8 mouse cellular contexts compared by ENCODE assay signal in the genomic region with DNA sequence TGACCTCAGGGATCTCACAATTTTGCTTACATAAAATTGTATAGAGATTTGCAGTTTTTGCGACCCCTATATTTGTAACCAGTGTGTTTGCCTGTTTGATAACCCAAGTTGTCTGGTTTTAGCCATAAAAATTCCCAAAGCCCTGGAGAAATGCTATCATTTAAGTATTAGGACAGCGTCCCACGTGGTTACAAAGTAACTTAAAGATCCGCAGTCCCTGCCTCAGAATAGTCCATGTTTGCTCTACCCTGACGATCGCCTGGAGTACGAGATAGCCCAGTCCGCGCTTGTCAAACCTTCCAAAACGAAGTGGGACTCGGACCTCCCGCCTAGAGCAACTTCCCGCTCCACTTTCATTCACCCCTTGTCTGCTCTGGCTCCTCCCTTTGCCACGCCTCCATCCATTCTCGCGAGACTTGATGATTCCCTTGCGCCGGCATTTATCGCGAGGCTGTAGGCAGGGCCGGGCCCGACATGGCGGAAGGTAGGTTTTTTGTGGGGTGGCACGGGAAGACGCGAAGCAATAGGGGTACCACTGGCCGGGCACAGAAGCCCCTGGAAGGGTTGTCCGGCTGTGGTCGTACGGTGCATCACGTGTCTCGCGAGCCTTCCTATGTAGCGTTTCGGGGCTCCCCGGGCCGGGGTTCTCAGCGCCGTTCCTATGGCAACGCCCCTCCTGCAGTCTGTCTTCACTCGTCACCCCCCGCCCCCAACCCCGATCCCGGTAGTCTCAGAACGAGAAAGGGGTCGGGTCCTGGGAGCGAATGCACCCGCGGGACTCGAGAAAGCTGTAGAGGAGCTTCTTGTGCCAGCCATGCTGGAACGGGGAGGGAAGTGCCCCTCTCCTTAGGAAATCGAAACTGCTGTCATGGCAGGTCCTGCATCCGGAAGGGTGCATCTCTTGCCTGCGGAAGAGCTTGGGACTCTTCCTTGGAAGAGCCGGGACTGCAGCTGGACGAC. TPM values are rescaled to one million over a fixed set of nuclear protein-coding genes. Genes with fewer than 3 reads are reported as not detected.
DNase-seq lines count a peak whose midpoint lies in the region; ATAC-seq and TF ChIP-seq lines count a peak whose summit lies in the region.

A gene (plus strand): TSS at position 456 of the 960 bp plus-strand sequence.

- peak within 1 kb of the TSS; percentile 83 for H3K9ac ChIP-seq in kidney, embryonic 14.5 days (ENCODE audit: low read depth, low read length)
- H3K9ac ChIP-seq in limb, embryonic 15.5 days = peak within 1 kb of the TSS; percentile 60

- H3K36me3 ChIP-seq in kidney, embryonic 14.5 days (ENCODE audit: control insufficient read depth, insufficient read depth, low read length) = peaks cover 1% of the 10 kb centered on the region; the same call in 1 of the 2 replicates
- H3K36me3 ChIP-seq in limb, embryonic 15.5 days = no peaks in the 10 kb centered on the region

- H3K4me1 ChIP-seq in bone marrow macrophage, adult 2 months (ENCODE audit: control insufficient read depth, insufficient read depth, low read length) = peaks cover 27% of the 10 kb centered on the region
- peaks cover 7% of the 10 kb centered on the region for H3K4me1 ChIP-seq in embryonic fibroblast, embryonic 13.5 days (ENCODE audit: control insufficient read depth, insufficient read depth, low read length)
- peaks cover 14% of the 10 kb centered on the region for H3K4me1 ChIP-seq in kidney, embryonic 14.5 days (ENCODE audit: control insufficient read depth, insufficient read depth, low read length)
- peaks cover 13% of the 10 kb centered on the region for H3K4me1 ChIP-seq in limb, embryonic 15.5 days

- no peaks in the 10 kb centered on the region for H3K27me3 ChIP-seq in kidney, embryonic 14.5 days (ENCODE audit: control insufficient read depth, insufficient read depth, low read length)
- no peaks in the 10 kb centered on the region for H3K27me3 ChIP-seq in limb, embryonic 15.5 days

- ATAC-seq in kidney, embryonic 14.5 days (ENCODE audit: low FRiP score, low TSS enrichment) = peak; percentile 98
- peak; percentile 94 for ATAC-seq in limb, embryonic 15.5 days (ENCODE audit: insufficient number of reproducible peaks, low FRiP score, low TSS enrichment, low read depth)

- H3K9me3 ChIP-seq in kidney, embryonic 14.5 days (ENCODE audit: control insufficient read depth, low read length) = no peaks in the 10 kb centered on the region
- no peaks in the 10 kb centered on the region for H3K9me3 ChIP-seq in limb, embryonic 15.5 days

- DNase-seq in A20 (ENCODE audit: low read depth, low spot score) = peak; percentile 97
- DNase-seq in heart, adult 9 months (ENCODE audit: low spot score in 2 of 2) = peak; percentile 98
- DNase-seq in monocyte, adult 2 months (ENCODE audit: low read depth in 1 of 2, low spot score in 2 of 2) = peak; percentile 94 to 98
- DNase-seq in spleen, postnatal 36 days (ENCODE audit: low spot score in 2 of 2) = peak; percentile 97 to 98

- under 1% methylated on average over 56 of the region's 56 CpGs for WGBS in kidney, embryonic 14.5 days
- WGBS in limb, embryonic 15.5 days = under 1% methylated on average over 56 of the region's 56 CpGs

- TF ChIP-seq POLR2A in bone marrow macrophage, adult 2 months (IDR thresholded peaks at IDR 0.05; ENCODE audit: borderline replicate concordance, low read depth, low read length) = peak; percentile 61; the same call in 1 of the 2 replicates
- peak; percentile 92 for TF ChIP-seq POLR2A in embryonic fibroblast, embryonic 13.5 days (IDR thresholded peaks at IDR 0.05; ENCODE audit: low read depth, low read length)

- peak within 1 kb of the TSS; percentile 61 for H3K4me2 ChIP-seq in kidney, embryonic 14.5 days (replicated peaks; ENCODE audit: low read depth, low read length)
- H3K4me2 ChIP-seq in limb, embryonic 15.5 days = peak within 1 kb of the TSS; percentile 72

- H3K27ac ChIP-seq in bone marrow macrophage, adult 2 months (ENCODE audit: insufficient read depth, low read depth, low read length) = peak within 1 kb of the TSS; percentile 86
- peak within 1 kb of the TSS; percentile 68 for H3K27ac ChIP-seq in embryonic fibroblast, embryonic 13.5 days (ENCODE audit: insufficient read depth, low read length)
- peak within 1 kb of the TSS; percentile 78; the same call in 1 of the 2 replicates for H3K27ac ChIP-seq in kidney, embryonic 14.5 days (ENCODE audit: low read depth, low read length)
- H3K27ac ChIP-seq in limb, embryonic 15.5 days = peak within 1 kb of the TSS; percentile 86

- H3K4me3 ChIP-seq in bone marrow macrophage, adult 2 months (ENCODE audit: insufficient read depth, low read length) = peak within 1 kb of the TSS; percentile 79
- peak within 1 kb of the TSS; percentile 94 for H3K4me3 ChIP-seq in embryonic fibroblast, embryonic 13.5 days (ENCODE audit: insufficient read depth, low read length)
- H3K4me3 ChIP-seq in kidney, embryonic 14.5 days (ENCODE audit: low read length) = peak within 1 kb of the TSS; percentile 87
- H3K4me3 ChIP-seq in limb, embryonic 15.5 days = peak within 1 kb of the TSS; percentile 68

- TF ChIP-seq CTCF in bone marrow macrophage, adult 2 months (IDR thresholded peaks at IDR 0.05; ENCODE audit: low read depth, low read length) = no peak
- no peak for TF ChIP-seq CTCF in embryonic fibroblast, embryonic 13.5 days (IDR thresholded peaks at IDR 0.05; ENCODE audit: borderline replicate concordance, insufficient read depth, low read length)

RNA-seq across cellular contexts. Expression of the gene that starts here (rescaled TPM):
- polyA plus RNA-seq in bone marrow macrophage, adult 2 months (2012; ENCODE audit: insufficient read depth, insufficient read length, missing spikeins) = 71.9 and 78.6 TPM in 2 replicates
- polyA plus RNA-seq in embryonic fibroblast, embryonic 13.5 days (2011; ENCODE audit: insufficient read length, low read depth, missing spikeins) = 61.5 and 62.2 TPM in 2 replicates
- polyA plus RNA-seq in kidney, embryonic 14.5 days (2014; fragmentation: Nextera tagmentation; extraction: Ambion mirVana) = 13.4 and 35.3 TPM in 2 replicates
- 20.8 and 21.5 TPM in 2 replicates for polyA plus RNA-seq in limb, embryonic 15.5 days (2015; fragmentation: Nextera tagmentation; extraction: Ambion mirVana)

Comparison
In these comparisons a context has a peak if more than half of its experiments do, and no peak if none do; other contexts are left out.
1. Peak in every context shown above with its lines: DNase-seq, ATAC-seq, H3K4me3 ChIP-seq and H3K27ac ChIP-seq.